Mouse (Mus musculus) neural tube, embryonic 13.5 days (tissue): ENCODE data around the gene Sema6d. TPM values are rescaled to one million over a fixed set of nuclear protein-coding genes. Genes with fewer than 3 reads are reported as not detected.

Experiments used
- ATAC-seq: fragments of 200-750 bp; cut with Nextera tagmentation; 2 replicates; pipeline ENCODE4 v1.8.0; 2017; ENCODE audit warnings: low read depth, mild to moderate bottlenecking, moderate TSS enrichment, moderate library complexity
- H3K27ac ChIP-seq: fragments of 300-500 bp; sonication (generic); replicated peaks from 2 replicates; pipeline ENCODE4 v1.5.1; 2015; ENCODE audit warnings: moderate library complexity, mild to moderate bottlenecking, inconsistent platforms
- H3K27me3 ChIP-seq: fragments of 300-500 bp; sonication (generic); 2 replicates; pipeline ENCODE4 v1.6.1; 2015; ENCODE audit warnings: mild to moderate bottlenecking, inconsistent platforms
- H3K36me3 ChIP-seq: fragments of 300-500 bp; sonication (generic); 2 replicates; pipeline ENCODE4 v1.6.1; 2015; ENCODE audit warnings: mild to moderate bottlenecking, inconsistent platforms
- H3K4me1 ChIP-seq: fragments of 300-500 bp; sonication (generic); replicated peaks from 2 replicates; pipeline ENCODE4 v1.6.1; 2015; ENCODE audit warnings: inconsistent platforms
- H3K4me2 ChIP-seq: fragments of 300-500 bp; sonication (generic); 2 replicates; pipeline ENCODE4 v1.6.1; 2015; ENCODE audit warnings: inconsistent platforms, mild to moderate bottlenecking, moderate library complexity
- H3K4me3 ChIP-seq: fragments of 300-500 bp; sonication (generic); 2 replicates; pipeline ENCODE4 v1.5.1; 2015; ENCODE audit warnings: mild to moderate bottlenecking, inconsistent platforms
- H3K9ac ChIP-seq: fragments of 300-500 bp; sonication (generic); 2 replicates; pipeline ENCODE4 v1.6.1; 2015; ENCODE audit warnings: moderate library complexity, mild to moderate bottlenecking, inconsistent platforms
- H3K9me3 ChIP-seq: fragments of 300-500 bp; sonication (generic); 2 replicates; pipeline ENCODE4 v1.6.1; 2016; ENCODE audit warnings: inconsistent platforms
- WGBS: fragments of 180-500 bp; shearing (Covaris S2); methylation state at CpG from one replicate; pipeline ENCODE4 v1.1.7; 2015; 5-methylcytosine and 5-hydroxymethylcytosine counted together
- polyA plus RNA-seq: library from polyadenylated mRNA; unstranded; fragments of >200 nt; fragmentation: Nextera tagmentation; extraction: Ambion mirVana; gene quantifications from 2 replicates; pipeline ENCODE4 v1.2.1, GENCODE M21; 2015

The Sema6d gene
- polyA plus RNA-seq, 1 experiment from 2014 or later: 47.4 TPM

DNA sequence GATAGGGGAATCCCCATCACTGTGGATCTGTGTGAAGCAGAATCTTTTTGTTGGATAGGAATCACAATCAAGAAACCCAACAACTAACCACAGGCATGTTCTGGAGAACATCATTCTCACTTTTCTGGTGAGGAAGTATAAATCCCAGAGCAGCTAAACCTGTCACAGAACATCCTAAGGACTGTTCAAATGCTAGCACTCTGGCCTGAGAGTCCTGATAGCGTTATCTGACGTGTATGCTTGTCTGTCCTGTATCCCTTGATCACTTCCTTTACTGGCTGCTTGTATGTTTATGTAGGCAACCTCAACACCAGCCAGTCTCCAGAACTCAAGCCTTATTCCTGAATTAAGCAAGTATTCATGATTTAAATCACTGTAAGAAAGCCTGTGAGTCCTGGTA, 281.6 kb downstream of the Sema6d start:
- Histone ChIP-seq H3K9ac (no peak overlapping the region), H3K36me3 (no peaks in the 10 kb centered on the region), H3K27ac (no peak overlapping the region), H3K27me3 (no peaks in the 10 kb centered on the region), H3K9me3 (no peaks in the 10 kb centered on the region), H3K4me2 (no peak overlapping the region), H3K4me1 (no peaks in the 10 kb centered on the region), H3K4me3 (no peak overlapping the region)
- WGBS: 78% methylated on average over 2 of the region's 2 CpGs
- ATAC-seq: no peak

DNA sequence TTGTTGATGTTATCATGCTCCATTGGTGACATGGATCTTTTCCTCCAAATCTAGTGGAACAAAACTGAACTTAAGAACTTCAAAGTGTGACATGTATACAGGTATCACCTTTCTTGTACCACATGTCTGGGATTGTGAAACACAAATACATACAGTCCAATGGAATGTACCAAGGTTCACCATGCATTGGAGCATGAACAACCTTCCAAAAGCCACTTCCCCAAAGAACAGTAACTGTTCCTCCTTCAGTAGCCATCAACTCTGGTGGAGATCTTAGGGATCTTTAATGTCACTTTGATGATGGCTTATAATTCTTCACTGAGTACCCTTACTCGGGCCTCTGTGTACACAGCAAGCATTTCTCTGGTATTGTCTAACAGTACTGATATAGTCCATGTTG, 295.3 kb downstream of the Sema6d start:
- Histone ChIP-seq H3K27ac (no peak overlapping the region), H3K4me3 (no peak overlapping the region), H3K4me2 (no peak overlapping the region), H3K9ac (no peak overlapping the region), H3K4me1 (no peaks in the 10 kb centered on the region), H3K27me3 (no peaks in the 10 kb centered on the region), H3K36me3 (no peaks in the 10 kb centered on the region), H3K9me3 (no peaks in the 10 kb centered on the region)
- ATAC-seq: no peak
- 87% methylated on average over 1 of the region's 1 CpGs for WGBS

DNA sequence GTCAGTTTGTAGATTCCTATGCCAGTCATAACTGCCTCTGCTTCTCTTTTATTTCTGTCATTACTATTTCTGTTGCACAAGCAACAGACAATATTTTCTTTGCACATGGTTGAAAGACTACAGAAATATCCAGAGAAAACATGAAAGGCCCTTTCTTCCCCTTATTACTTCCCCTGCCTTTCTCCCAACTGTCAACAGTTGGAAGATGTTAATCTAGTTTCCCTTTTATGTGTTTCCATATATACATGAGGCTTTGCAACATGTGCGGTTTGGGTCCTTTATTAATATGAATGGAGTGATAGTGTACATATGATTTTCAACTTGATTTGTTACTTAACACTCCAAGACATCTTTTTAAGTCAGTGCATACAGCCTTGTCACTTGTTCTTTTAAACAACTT, 296.0 kb downstream of the Sema6d start:
- H3K27ac ChIP-seq: no peak overlapping the region
- 85% methylated on average over 1 of the region's 1 CpGs for WGBS
- H3K36me3 ChIP-seq: no peaks in the 10 kb centered on the region
- ATAC-seq: no peak
- H3K9ac ChIP-seq: no peak overlapping the region
- no peaks in the 10 kb centered on the region for H3K4me1 ChIP-seq
- no peaks in the 10 kb centered on the region for H3K27me3 ChIP-seq
- no peak overlapping the region for H3K4me2 ChIP-seq
- H3K4me3 ChIP-seq: no peak overlapping the region
- H3K9me3 ChIP-seq: no peaks in the 10 kb centered on the region

DNA sequence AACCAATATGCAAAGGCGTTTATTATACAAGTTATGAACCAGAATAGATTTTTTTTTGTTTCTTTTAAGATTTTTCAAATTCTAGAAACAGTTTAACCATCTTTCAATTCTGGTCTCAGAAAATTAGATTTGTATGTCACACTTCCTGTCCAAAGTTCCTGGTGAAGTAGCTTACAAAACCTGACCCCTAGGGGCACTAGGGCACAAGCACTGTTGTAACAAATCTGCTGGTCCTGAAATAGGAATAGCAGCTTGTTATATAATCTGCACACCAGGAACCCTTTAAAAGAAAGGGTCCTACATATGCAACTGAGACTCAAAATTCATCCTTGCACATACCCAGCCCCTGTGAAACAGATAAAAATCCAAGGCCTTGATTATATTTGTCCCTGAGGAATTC, 298.5 kb downstream of the Sema6d start:
- Histone ChIP-seq H3K27ac (no peak overlapping the region), H3K36me3 (no peaks in the 10 kb centered on the region), H3K27me3 (no peaks in the 10 kb centered on the region), H3K9ac (no peak overlapping the region), H3K9me3 (no peaks in the 10 kb centered on the region), H3K4me1 (no peaks in the 10 kb centered on the region), H3K4me3 (no peak overlapping the region), H3K4me2 (no peak overlapping the region)
- WGBS: 98% methylated on average over 1 of the region's 1 CpGs
- ATAC-seq: no peak

DNA sequence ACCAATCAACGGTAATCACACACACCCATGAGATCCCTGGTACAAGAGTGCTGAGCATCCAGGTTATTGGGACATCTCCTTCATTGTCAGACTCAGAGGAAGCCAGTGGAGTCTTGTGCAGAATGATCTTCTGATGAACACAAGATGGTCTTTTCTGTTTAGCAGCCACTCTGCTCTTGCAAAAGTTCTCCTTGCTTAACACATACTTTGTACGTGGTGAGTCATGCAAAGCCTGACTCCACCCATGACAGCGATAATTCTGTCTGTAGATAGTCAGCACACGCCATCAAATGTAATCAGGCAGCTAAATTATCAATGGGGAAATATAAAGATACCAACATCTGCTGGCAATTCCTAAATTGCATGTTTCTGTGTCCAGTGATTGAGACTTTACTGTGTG, 307.0 kb downstream of the Sema6d start:
- Histone ChIP-seq H3K9me3 (no peaks in the 10 kb centered on the region), H3K36me3 (no peaks in the 10 kb centered on the region), H3K4me3 (no peak overlapping the region), H3K4me2 (no peak overlapping the region), H3K27ac (no peak overlapping the region), H3K9ac (no peak overlapping the region), H3K4me1 (no peaks in the 10 kb centered on the region), H3K27me3 (no peaks in the 10 kb centered on the region)
- ATAC-seq: no peak
- WGBS: 92% methylated on average over 4 of the region's 4 CpGs

DNA sequence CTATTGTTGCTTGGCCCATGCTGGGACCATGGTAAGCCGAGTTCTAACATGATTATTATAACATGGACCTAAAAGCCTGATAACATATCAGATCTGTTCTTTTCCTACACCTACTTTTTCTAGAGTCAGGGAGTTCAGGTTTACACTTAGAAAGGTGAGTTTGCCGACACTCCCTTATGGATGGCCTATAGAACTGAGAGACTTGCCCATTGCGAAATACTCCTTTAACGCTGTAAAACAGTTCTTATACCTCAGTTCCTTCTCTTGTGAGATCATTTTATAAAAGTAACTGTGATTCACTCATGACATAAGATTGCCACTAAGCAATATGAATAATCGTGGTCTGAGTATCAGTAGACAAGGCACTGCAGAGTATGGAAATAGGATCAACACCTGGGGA, 307.5 kb downstream of the Sema6d start:
- no peak overlapping the region for H3K4me3 ChIP-seq
- no peak for ATAC-seq
- no peak overlapping the region for H3K9ac ChIP-seq
- no peak overlapping the region for H3K27ac ChIP-seq
- H3K4me1 ChIP-seq: no peaks in the 10 kb centered on the region
- H3K4me2 ChIP-seq: no peak overlapping the region
- 95% methylated on average over 5 of the region's 5 CpGs for WGBS
- no peaks in the 10 kb centered on the region for H3K9me3 ChIP-seq
- no peaks in the 10 kb centered on the region for H3K36me3 ChIP-seq
- no peaks in the 10 kb centered on the region for H3K27me3 ChIP-seq

DNA sequence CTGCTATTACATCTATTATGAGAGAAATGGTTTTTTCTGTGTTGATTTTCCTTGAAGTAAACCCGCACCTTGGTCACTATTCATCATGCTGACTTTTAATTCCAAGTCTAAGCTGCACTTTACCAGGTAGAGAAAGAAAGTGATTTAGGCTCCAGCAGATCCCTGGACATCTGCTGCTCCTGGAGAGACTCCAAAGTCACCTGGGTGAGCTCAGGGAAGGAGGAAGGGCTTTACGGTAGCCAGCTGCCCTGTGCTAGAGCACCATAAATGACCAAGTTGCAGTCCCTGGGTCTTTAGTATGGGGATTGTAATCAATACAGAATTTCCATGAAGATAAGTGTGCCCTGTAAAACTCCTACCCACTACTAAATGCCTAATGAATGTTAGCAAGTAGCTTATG, 309.8 kb downstream of the Sema6d start:
- no peak for ATAC-seq
- 92% methylated on average over 2 of the region's 2 CpGs for WGBS
- no peaks in the 10 kb centered on the region for H3K36me3 ChIP-seq
- H3K27ac ChIP-seq: no peak overlapping the region
- no peaks in the 10 kb centered on the region for H3K27me3 ChIP-seq
- no peak overlapping the region for H3K4me2 ChIP-seq
- H3K4me1 ChIP-seq: peaks cover 8% of the 10 kb centered on the region
- H3K9ac ChIP-seq: no peak overlapping the region
- H3K4me3 ChIP-seq: no peak overlapping the region
- H3K9me3 ChIP-seq: no peaks in the 10 kb centered on the region

DNA sequence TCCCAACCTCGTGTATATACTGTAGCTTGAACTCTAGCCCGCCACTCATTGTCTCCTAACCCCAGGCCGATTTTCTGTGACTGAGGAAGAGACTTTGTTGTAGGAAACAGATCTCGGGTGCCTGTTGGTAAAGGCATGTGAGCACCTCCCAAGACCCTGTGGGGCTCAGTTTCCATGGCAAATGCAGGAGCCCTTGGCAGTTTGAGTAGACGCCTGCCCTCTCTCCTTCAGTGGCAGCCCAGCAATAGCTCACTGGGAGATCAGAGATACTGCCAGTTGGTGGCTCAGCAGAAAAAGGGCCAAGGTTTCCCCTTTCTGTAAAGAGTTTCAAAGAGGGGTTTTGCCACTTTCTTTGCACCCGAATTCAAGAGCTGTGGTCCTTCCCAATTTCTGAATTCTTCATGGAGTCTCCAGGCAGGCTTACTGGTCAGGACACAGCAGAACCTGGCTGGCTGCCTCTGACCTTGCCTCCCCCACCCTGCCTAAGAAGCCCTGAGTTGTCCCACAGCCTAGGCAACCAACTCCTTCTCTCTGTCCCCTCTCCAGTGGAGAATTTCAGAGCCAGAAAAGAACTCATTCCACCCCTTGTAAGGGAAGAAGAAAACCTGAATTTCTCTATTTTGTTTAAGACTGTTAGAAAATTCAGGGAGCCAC, 312.1 kb downstream of the Sema6d start:
- ATAC-seq: no peak
- H3K27ac ChIP-seq: no peak overlapping the region

DNA sequence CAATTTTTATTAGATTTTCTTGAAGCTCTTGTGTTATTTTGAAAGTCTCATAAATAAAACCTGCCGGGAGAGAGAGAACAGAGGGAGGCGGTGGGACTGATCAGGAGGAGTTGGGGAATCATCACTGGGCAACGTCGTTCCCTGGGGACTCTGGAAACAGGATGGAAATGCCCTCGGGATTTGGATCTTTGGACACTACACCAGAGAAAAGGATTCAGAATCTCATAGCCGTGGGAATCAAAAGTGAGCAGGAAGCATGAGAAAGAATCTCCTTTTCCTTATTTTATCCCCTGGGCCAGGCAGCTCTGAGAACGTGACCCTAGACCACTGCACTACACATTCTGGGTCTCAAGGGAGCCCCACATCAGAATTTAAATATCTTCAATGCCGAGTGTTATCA, 313.8 kb downstream of the Sema6d start:
- WGBS: 72% methylated on average over 8 of the region's 8 CpGs
- Histone ChIP-seq H3K4me1 (peaks cover 12% of the 10 kb centered on the region), H3K9ac (no peak overlapping the region), H3K4me2 (no peak overlapping the region), H3K4me3 (no peak overlapping the region), H3K27me3 (no peaks in the 10 kb centered on the region), H3K36me3 (no peaks in the 10 kb centered on the region), H3K9me3 (no peaks in the 10 kb centered on the region), H3K27ac (no peak overlapping the region)
- ATAC-seq: no peak

More for the DNA sequence above, 312.1 kb downstream of the Sema6d start:
- Histone ChIP-seq H3K27me3 (no peaks in the 10 kb centered on the region), H3K9me3 (no peaks in the 10 kb centered on the region), H3K9ac (no peak overlapping the region), H3K4me1 (peaks cover 12% of the 10 kb centered on the region), H3K36me3 (no peaks in the 10 kb centered on the region), H3K4me3 (no peak overlapping the region), H3K4me2 (no peak overlapping the region)
- WGBS: 72% methylated on average over 6 of the region's 6 CpGs

DNA sequence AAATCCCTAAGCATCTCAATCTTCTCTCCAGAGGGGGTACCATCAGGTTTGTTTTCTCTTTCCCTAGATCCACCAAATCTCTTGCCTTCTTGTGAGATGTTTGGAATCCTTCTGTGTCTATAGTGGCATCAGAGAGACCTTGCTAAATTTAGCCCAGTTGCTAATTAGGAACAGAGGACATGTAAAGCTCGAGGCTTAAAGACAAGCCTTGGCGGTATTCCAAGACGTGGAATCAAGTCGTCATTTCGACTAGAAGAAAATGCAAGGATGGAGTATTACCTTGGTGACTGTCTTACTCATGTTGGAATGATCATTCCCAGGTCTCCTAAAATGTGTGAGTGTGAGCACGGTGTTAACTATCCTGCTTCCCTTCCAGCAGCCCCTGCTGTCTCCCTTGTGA, 314.2 kb downstream of the Sema6d start:
- Histone ChIP-seq H3K4me2 (no peak overlapping the region), H3K27me3 (no peaks in the 10 kb centered on the region), H3K4me1 (peaks cover 12% of the 10 kb centered on the region), H3K4me3 (no peak overlapping the region), H3K27ac (no peak overlapping the region; the same call in 1 of the 2 replicates), H3K36me3 (no peaks in the 10 kb centered on the region), H3K9me3 (no peaks in the 10 kb centered on the region), H3K9ac (no peak overlapping the region)
- 69% methylated on average over 6 of the region's 6 CpGs for WGBS
- ATAC-seq: no peak

DNA sequence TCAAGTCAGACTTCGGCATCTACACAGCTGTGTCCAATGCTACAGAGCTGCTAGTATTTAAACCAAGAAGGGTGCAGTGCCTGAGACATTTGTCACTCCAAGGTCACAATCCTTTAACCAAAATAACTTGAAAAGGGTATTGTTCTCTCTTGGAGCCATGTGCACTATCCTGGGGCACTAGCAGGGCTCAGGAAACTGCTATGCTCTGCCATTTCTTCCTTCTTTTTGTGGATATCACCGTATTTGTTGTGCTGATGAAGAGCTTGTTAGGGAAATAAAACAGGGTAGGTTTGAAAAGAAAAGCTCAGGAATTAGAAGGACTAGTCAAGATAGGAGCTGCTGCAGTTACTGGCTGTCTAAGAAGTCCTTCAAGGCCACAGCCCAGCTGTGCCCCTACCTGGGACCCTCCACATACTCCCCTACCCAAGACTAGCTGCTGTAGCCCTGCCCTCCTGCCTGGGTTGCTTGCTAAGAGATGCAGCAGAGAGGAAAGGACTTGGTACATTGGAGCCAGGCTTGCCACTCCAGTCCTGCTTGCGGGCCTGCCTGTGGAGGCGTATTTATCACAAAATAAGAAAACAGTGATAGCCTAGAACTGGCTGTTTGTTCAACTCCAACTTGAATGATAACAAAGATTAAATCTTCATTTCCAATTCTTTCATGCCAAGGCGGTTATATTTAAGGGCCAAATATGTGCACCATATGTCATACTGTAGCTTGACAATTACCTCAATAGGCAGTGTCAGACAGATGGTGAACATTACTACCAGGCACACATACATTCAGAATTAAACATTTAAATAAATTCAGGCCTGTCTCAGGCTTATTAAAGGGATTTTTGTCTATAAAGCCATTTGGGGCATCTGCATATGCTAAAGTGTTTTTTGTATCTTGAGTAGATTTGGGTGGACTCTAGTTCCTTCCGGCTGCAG, 315.1 kb downstream of the Sema6d start:
- Histone ChIP-seq H3K4me2 (no peak overlapping the region), H3K36me3 (no peaks in the 10 kb centered on the region), H3K4me1 (peaks cover 12% of the 10 kb centered on the region), H3K4me3 (no peak overlapping the region), H3K9ac (no peak overlapping the region), H3K27me3 (no peaks in the 10 kb centered on the region), H3K9me3 (no peaks in the 10 kb centered on the region), H3K27ac (no peak overlapping the region; the same call in 1 of the 2 replicates)
- ATAC-seq: no peak
- WGBS: 74% methylated on average over 6 of the region's 6 CpGs

DNA sequence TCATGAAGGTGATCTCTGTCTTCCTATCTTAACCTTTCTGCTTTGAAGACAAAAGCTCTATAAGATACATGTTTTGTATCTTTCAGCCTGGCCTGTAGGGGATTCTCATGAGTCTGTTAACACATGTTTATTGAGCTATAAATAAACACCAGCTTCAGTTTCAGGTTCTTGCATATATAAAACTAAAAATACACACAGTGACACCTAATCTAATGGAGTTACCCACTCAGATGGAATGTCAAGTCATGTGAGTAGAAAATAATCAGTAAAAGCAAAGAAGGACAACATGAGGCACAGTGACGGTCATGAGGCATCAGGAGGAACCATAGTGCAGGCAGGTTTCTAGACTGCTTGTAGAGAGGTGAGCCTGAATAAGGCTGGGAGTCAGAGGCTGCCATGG, 319.2 kb downstream of the Sema6d start:
- no peaks in the 10 kb centered on the region for H3K36me3 ChIP-seq
- H3K9me3 ChIP-seq: no peaks in the 10 kb centered on the region
- no peak overlapping the region for H3K9ac ChIP-seq
- 92% methylated on average over 1 of the region's 1 CpGs for WGBS
- no peak for ATAC-seq
- no peaks in the 10 kb centered on the region for H3K27me3 ChIP-seq
- H3K4me1 ChIP-seq: peaks cover 9% of the 10 kb centered on the region
- no peak overlapping the region for H3K4me3 ChIP-seq
- H3K4me2 ChIP-seq: no peak overlapping the region
- H3K27ac ChIP-seq: no peak overlapping the region
